Mouse (Mus musculus): Measurements from ENCODE around the gene Brdt.

The Brdt gene

DNA sequence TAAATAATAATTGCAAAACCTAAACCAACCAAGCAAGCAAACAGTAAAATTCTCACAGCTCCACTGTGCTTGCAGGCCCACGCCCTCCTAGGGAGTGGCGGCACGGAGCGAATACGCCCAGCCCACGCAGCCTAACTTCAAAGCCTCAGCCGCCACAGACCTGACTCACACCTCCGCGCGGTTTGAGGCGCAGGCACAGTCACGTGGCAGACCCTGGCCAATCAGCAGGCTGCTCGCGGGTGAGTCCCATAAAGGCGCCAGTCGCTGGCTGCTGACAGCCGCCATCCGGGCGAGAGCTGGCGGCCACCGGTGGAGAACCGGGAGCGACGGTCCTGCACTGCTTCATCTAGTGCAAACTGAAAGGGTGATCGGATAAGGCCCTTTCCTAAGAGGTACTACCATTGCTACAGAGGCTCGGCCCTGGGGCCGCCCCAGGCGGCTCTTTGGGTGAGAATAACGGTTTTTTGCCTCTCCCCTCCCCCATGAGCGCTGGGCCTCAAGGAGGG, at the start of gene Brdt:
Gene Brdt, plus strand, starts transcription at position 244 of the 506 bp plus-strand sequence.
- no peak for DNase-seq

DNA sequence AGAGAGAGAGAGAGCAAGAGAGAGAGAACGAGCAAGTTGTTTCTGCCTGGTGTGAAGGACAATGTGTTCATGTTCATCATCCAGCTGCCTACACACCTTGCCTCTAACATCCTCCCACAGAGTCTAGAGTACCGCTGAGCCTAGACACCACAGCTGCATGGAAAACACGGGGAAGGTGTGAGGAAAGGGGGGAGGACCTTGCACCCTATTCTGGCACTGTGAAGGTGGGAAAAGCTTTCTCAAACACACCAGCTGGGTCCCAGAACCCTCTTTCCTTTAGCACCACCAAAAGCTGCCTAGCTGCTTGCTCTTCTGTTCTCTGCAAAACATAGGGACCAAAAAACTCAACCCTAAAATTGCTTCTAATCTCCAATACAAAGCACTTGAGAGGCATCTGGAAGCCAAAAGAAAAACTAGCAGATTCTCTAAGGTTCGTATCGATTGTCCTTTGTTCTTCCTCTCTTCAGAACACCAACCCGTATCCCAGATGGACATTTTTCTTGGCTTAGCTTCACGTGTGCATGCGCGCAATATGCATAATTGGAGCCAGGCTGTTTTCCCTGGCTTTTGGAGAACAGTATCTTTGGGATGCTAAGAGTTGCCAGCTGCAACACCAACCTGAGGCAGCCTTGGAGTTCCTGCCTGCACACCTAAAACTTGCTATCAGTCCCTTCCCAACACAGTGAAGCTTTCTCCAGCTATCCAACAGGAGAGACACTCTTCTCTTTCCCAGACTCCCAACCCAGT, 48.2 kb upstream of the Brdt start:
- DNase-seq = no peak

DNA sequence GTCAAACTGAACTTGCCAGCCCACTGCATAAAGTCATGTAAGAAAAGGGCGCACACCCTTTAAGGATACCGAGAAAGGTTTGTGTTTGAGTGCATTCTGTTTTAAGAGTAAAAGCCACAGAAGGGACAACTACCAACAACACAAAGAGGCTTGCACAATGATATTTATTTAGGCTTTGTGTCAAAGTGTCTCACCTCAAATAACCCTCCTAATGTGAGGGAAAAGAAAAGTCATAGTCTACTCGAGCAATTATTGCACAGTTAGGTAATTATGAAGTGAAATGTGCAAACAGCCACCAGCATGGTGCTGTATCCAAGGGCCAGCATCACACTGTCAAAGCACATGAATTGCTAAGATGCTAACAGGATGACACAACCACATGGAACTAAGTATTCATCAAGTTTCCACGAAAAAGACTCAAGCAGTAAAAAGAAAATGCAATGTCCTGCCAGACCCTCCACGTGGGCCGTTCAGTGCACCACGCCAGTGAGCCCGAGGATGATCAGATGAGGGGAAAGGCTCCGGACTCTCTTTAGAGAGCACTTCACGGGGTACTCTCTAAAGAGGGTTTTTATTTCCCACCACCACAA, 46.9 kb upstream of the Brdt start:
- no peak for DNase-seq

DNA sequence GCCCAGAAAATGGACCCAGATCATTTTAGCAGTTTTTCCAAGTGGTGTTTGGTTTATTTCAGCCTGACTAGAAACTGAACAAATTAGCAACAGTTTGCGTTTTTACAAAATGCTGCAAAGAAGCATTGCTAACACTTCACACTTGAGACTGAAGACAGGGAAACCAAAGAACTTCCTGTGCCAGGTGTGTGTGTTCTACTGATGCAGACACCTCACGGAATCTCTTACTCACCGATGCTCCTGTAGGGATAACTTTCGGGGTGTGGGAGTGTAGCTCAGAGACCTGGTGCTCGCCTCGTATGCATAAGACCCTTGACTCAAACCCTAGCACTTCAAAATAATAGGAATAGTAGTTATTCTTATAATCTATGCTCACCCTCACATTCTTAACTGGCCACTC, 45.4 kb upstream of the Brdt start:
- no peak for DNase-seq

DNA sequence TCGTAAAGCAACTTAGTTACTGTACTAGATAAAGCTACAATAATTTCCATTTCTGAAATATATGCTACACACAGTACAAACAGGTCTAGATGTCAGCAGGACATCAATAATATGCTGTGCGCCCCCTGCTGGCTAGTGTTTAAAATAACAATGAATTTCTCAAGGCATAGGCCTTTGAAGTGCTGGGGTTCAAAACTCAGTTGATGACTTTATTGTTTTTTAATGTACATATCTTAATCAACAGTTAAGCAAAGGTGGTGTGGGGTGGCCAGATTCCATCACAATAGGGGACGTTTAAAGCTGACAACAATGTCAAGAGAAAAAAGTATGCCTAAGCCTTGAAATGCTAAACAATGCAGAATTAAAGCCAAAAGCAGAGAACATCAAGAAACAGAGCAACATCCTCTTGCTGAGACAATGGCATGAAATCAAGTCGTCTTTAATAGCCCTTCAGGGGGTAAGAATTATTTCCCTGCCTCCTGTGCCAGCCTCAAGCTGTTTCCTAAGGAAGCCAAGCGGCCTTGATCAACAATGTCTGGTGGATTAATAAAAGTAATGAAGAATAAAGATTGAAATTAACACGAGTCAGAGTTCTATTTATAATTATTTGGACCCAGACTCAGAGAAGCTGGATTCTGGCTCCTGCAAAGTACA, 43.6 kb upstream of the Brdt start:
- DNase-seq = no peak

DNA sequence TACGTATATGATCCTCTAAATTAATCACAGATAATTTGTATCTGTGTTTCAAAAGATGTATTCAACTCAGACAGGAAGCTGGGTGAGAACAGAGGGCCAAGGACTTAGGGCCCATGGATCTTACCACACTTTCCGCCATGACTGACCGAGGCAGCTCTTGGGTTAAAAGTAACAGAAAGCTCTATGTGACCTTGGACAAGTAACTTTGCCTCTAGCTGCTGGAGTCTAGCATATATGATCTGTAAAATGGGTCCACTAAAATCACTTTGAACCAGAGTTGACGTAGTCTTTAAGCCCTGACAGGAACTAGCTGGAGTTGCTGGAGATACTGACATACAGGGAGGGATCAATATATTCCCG, 43.1 kb upstream of the Brdt start:
- no peak for DNase-seq

DNA sequence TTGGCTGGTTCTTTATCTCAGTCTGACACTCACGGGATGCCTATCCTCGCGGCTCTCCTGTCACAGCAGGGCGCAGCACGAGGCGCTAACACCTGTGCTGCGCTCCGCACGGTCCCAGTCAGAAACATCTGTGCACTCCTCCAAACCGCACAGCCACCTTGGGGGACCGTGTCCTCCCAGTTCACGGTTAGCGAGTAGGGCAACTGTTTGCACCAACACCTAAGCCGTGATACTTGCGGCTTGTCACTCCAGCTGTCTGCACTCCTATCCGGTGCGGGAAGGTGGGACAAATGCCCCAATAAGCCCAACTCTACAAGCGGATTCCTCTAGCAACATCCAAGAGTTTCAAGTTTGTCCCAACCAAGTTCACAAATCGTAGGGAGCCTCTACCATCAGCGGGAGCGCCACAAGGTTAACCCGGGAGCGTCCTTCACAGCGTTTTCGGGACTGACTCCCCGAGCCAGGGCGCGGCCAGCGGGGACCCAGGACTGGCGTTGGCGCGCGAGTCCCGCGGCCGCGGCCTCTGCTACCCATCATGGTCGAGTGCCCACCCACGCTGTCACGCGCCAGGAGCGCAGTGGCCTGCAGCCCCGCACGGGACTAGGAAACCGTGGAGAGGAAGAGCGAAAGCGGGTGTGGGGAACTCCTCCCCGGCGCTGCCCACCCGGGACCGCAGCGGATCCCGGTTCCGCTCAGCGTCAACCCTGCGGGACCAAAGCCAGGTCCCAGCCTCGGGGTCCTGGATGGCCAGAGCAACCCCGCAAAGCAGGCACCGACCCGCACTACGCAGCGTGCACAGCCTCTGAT, 42.3 kb upstream of the Brdt start:
- DNase-seq = no peak

DNA sequence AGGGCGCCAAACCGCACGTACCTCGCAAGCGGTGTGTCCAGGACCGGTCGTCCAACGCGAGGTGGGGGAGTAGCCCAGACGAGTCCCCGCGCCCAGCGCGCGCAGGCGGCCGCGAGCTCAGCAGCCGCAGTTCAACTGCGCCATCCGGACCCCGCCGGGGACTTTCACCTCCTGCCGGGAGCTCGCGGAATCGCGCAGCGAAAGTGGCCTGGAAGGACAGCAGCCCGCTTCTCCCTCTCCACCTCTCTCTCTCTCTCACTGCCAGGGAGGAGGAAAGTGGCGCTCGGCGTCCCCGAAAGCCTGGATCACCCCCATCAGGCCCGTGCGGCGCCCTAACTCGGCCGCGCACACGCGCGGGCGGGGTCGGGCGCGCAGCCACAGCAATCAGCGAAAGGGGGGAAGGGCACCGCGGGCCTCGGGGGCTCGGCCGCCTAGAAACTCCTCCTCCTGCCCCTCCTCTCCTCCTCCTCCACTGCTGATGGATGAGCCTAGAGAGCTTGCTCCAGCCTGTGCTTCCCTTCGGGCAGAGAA, 41.7 kb upstream of the Brdt start, which contains the start of gene Tgfbr3:
Gene Tgfbr3, minus strand, starts transcription at position 396 of the 531 bp plus-strand sequence.
- peak; percentile 86 for DNase-seq

DNA sequence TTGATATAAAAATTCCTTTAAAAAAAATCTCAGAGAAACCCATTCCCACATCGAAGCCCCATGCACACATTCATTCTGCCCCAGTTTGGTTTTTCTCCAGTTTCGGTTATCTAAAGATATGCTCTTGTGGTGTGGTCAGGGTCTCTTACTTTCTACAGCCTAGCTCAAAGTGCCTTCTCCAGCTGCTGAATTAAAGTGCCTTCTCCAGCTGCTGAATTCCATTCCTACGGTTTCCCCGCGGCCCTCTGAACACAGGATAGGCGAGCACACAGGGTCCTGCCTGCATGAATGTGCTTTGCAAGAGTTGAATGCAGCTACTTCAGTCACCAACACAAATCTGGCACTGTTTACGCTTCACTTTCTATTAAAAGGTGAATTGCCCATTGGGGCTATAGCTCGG, 41.0 kb upstream of the Brdt start:
- DNase-seq = no peak

DNA sequence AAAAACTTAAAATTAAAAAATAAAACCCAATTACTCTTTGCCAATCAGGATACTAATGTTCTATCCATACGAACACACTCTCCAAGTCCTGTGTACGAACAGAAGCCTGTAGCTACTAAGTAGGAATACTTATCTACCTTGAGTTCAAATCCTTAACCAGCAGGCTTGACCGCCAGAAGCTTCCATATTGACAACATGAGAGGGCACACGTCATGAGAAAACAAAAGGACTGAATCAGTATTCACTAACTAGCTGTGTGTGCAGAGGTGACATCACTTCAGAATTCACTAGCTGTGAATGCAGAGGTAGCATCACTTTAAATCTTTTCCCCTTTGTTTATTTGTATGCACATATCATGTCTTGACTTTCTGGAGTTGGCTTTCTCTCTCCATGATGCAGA, 36.9 kb upstream of the Brdt start:
- DNase-seq = no peak

DNA sequence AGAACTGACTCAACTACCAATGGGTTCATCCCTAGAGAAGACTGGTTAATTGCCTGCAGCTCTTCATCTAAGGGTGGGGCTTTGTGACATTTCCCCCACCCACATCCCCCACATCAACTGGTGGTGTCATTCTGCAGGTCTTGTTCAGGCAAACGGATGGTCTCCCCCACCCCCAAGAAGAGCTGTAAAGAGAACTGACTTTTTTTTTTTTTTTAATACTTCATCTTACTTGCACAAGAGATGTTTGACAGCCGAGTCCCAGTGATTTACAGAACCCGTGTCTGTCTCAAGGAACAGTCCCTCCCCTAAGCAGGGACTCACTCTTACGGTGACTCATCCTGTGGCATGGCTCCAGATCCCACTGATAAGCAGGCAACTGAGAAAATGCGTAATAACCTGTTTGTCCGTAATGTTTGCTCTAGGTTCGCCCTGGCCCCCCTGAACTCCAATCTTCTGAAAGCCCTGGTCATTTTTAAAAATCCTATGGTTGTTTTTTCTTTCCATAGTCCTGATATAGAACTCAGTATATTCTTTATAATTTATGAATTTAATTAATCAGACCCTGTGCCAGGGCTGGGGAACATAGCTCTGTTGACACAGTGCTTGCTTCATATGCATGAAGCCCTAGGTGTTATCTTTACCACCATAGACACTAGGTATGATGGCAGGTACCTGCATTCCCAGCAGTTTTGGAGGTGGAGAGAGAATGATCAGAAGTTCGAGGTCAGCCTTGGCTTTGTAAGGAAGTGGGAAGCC, 35.7 kb upstream of the Brdt start:
- peak; percentile 25 for DNase-seq

DNA sequence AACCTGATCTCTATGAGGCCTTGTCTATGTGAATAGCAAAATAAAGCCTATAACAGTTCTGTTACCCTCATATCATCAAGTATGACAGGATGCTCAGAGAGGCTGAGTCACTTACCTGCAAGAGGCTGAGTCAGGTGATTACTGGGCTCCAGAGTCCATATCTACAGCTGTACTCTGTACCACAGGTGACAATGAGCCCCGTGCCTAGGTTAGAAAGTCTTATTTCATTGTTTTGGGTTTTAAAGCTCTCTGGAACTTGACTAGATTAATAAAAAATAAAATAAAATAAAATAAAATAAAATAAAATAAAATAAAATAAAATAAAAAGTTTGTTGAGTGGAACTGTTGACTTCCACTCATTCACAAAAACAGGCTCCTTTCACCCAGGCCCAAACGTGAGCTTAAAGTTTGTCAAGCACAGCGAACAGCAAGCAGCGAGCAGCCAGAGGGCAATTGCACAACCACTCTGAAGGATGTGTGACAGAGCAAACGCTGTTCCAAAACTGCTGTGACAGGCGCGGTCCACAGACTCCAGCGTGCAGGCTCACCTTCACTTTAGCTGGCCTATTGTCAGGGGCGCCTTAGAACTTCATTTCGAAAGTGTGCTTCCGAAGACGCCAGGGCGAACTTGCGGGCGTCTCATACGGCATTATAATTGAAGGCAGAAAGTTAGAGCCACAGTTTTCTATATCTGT, 35.0 kb upstream of the Brdt start:
- no peak for DNase-seq

DNA sequence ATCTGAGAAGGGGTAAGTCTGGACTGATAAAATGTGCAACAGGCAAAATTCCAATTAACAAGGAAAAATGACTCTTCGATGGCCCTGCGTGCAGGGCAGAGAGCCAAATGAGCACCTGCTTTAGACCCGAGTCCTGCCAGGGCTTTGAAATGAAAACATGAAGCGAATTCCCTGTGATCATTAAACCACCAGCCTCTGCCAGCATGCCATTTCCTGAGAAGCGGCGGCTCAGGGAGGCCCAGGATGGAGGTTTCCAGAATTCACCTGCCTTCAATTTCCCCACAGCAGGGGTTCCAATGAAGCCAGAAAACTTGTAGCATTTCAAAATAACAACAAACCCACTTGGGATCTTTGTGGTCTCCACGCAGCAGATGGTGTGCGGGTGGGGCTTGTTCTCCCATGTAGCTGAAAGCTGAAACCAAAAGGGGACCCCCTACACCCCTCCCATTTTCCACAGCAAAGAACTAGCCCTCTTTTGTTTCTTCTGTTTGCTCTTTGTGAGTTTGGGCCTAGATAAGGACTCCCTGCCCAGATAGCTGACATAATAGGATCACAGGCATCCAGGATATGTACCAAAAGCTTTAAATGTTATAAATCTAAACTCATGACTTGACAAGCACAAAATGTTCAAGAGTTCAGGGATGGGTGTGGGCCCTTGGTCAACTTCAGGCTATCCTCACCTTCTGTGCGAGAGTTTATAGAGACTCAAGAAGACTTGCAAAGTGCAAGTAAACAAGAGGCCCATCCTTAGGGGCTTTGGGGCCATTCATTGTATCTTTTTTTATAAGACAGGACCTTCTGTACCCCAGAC, 34.2 kb upstream of the Brdt start:
- peak; percentile 54 for DNase-seq

DNA sequence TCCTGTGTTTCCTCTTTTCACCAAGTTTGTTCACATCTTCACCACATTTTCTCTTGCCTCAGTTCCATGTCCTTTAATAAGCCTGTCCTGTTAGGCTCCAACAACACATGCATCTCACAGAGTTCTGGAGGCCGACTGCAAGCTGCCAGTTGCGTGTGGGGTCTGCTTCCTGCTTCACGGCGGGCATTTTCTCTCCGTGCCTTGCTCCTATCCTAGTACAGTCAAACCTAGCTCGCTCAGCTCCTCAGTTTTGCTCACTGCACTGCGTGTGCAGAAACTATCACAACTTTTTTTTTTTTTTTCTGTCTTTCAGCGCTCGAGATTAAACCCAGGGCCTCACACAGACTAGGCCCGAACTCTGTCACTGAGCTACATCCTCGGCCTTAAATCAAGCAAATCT, 32.1 kb upstream of the Brdt start:
- no peak for DNase-seq

DNA sequence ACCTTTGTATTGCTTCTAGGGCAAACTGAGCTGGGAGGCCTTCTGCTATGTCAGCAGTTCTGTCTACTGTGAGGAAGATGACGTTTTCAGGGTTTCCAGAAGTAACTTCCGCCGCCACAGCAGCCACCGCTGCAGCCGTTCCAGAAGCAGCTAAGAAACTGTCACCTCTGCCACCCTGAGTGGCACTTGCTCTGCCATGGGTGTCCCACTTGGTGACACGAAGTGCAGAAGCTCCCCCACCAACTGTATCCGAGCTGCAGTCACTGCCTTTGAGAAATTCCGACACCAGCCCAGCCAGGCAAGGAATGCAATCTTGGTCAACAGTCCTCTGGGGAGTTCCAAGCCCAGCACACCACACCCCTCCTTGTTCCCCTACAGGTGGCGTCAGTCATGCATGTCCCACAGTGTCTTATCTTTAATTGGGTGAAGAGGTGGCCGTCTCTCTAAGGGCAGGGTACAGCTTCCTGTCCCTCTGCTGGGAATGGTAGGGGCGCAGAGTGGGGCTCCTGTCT, 27.6 kb upstream of the Brdt start:
- DNase-seq = no peak

DNA sequence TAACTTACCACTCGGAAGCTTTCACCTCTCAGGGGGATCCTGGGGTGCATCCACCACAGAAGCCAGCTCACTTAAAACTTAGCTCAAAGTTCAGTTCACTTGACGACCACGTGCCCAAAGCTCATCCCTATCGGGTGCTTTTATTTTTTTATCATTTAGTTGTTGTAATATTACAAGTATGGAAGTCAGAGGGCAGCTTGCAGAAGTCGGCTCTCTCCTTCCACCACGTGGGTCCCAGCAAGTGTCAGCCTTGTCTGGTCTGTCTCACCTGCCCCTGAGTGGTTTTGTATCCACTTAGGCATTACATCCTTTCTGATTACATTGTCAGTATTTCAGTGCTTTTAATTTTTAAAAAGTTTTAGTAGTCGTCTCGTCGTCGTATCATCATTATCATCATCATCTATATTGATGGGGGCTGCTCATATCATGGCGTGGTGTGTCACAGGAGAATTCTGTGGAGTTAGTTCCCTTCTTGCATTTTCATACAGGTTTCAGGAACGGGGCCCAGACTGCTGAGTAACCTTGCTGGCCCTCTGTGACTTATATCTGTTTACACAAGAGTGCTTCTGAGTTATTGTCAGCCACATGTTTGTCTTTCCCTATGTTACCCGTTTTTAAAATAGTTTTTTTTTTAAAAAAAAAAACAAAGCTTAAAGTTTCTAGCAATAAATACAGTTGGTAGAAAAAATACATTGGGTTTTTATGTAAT, 26.7 kb upstream of the Brdt start:
- no peak for DNase-seq

DNA sequence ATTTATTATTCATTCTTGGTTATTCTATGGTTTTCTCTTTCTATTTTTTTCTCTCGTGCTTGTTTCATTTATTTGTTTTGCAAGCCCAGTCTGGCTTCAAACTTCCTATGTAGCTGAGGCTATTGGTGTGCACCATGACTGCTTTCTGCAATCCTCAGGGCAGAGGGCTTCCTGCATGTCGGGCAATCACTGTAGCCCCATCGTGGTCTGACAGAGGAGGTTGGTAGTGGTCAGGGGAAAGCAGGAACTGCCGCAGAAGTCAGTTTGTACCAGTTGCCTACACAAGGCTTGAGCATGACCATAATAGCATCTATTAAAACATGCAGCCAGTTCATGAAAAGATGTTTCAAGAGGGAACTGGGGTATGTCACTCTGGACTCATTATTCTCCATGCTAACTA, 23.5 kb upstream of the Brdt start:
- DNase-seq = no peak

DNA sequence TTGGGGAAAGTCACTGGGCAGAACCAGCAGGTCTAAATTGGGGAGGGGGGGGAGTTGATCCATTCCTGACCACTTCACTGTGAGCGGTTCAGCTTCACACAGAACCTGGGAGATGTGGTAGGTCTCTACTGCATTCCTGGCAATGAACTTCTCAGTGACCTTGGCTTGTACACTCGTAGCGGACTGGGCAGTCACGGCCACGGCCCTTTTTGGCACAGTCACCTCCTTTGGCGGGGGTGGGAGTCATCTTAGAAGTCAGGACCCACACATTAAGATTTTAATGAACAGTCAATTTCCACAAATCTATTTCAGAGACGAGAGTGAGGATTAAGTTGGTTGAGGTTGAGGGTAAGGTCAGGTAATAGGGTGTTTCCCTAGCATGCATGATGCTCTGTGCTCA, 13.8 kb upstream of the Brdt start:
- no peak for DNase-seq

DNA sequence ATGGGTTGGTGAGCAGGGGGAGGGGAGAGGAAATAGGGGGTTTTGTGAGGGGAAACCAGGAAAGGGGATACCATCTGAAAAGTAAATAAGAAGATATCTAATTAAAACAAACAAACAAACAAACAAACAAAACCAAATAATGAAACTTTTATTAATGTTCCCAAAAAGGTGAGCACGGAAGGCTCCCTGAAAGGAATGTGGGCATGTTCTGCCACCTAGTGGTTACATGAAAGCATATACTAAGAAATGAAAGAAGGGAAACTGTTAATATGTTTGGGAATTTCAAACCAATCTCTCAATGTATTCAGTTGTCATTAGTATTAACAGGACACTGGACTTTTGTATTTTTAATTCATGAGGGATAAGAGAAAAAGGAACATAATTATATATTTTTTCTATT, 10.3 kb upstream of the Brdt start:
- DNase-seq = peak; percentile 16

DNA sequence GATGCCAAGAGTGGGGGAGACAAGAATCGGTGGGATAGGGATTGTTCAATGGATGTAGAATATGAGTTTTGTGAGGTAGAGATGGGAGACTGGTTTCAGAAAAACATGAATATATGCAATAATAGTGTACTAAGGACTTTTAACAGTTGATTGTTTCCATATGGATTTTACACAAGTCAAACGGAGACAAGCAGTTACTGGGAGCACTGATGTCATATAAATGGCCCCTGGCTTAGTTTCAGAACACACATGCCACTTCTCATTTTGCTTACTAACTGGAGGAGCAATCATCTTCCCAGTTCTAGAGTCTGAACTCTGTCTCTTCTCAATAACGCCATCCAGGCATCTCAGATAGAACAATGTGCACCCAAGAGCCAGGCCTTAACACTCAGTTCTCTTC, 9.4 kb downstream of the Brdt start:
- DNase-seq = no peak

Data from kidney, adult 18-20 months (tissue).